Mouse (Mus musculus): ENCODE results near the gene Zranb1.
A peak's percentile ranks its signal among the peaks of the same experiment; 100 is the strongest.

Zranb1 gene

DNA sequence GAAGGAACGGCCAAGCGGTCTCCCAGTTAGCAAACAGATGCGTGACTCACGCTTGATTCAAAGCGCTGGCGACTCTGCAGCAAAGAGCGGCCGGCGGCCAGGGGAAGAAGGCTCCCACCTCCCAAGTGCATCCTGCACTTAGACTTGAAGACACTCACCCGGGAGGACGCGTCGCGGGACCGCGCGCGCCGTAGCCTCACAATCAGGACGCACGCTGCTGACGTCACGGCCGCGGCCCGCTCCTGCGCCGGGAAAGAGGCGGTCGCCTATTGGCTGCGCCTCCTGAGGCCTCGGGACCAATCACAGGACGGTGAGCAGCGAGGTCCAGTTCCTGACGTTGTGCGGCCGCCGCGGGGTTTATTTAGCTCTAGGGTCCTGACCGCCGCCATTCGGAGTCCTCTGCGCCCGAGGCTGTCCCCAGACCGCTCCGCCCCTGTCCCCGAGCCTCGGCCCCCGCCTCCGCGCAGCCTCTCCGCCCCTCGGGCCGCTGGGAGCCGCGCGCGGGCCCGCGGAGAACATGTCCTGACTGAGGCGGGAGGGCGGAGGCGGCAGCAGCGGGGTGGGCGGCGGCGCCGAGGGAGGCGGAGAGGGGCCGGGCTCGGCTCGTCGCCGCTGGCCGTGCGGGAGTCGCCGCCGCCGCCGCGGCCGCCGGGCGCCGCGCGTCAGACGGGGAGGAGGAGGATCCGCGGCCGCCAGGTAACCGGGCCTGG lies at the start of gene Zranb1:
Gene Zranb1, plus strand, starts transcription at position 293 of the 710 bp plus-strand sequence.
- ATAC-seq (ENCODE audit: insufficient number of reproducible peaks, low FRiP score, low TSS enrichment): peak; percentile 100

DNA sequence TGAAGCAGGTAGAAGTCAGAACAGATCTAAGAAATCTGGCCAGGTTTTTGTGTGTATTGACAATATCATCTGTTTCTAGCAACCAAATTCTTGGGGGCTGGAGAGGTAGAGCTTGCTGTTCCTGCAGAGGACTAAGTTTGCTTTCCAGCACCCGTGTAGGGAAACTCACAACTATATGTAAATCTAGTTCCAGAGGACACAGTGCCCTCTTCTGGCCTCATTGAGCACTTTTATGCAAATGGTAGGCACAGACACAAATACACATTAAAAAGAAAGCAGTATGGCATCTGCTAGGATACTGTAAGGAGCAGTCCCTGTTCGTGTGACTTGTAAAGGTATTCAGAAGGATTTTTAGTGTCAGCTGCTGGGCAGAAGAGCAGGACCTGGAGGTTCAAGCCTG lies 48.6 kb upstream of the Zranb1 start:
- ATAC-seq (ENCODE audit: insufficient number of reproducible peaks, low FRiP score, low TSS enrichment): no peak

- no peak for ATAC-seq (ENCODE audit: insufficient number of reproducible peaks, low FRiP score, low TSS enrichment)
Observed at GRCm38 (mm10) chr7:132884031-132884430, 46.9 kb upstream of the Zranb1 start.

DNA sequence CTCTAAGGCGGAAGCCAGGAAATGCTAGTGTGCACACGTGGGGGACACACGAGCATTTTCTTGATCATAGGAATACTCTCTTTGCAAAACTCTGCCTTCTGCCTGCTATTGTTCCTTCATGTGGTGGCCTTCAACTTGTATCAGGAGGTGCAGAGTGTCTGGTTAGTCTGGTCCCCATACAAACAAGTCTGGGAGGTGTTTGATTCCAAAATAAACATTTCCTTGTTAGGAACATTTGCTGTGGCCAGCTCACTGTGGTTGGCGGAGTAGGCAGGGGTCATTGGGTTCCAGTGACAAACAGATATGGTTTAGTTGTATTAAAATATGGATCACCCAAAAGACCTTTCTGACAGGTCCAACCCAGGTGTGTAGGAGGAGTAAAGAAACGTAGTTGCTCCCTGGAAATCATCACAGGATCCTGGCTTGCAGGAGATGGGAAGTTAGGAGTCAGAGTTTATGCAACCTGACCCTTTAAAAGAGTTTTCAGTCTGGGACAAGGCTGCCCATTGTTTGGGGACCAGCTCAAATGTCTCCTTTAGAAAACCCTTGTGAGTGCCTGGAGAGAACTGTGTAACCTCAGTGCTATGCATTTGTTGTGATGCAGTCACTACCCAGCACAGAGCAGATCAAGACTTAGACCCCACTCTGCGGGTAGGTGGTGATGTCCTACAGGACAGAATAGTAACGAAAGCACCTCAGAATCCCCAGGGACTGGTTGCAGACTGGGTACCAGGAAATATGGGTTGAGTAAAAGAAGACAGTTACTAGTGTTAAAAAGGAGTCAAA lies 43.7 kb upstream of the Zranb1 start:
- no peak for ATAC-seq (ENCODE audit: insufficient number of reproducible peaks, low FRiP score, low TSS enrichment)

DNA sequence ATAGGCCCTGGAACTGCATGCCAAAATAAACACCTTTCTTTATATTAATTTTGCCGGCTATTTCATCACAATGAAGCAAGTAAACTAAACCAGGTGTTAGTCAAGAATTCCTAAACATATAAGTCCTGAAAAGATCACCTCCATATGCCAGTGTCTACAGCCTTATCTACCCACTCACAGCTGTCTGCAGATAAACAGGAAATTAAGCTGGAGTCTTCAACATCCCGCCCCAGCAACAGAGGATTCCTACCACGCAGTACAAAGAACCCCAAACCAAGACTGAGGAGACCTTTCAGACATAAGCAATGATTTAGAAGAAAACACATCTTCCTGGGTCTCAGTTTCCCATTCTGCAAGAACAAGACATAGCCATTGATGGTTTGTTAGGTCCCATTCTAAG lies 42.9 kb upstream of the Zranb1 start:
- no peak for ATAC-seq (ENCODE audit: insufficient number of reproducible peaks, low FRiP score, low TSS enrichment)

DNA sequence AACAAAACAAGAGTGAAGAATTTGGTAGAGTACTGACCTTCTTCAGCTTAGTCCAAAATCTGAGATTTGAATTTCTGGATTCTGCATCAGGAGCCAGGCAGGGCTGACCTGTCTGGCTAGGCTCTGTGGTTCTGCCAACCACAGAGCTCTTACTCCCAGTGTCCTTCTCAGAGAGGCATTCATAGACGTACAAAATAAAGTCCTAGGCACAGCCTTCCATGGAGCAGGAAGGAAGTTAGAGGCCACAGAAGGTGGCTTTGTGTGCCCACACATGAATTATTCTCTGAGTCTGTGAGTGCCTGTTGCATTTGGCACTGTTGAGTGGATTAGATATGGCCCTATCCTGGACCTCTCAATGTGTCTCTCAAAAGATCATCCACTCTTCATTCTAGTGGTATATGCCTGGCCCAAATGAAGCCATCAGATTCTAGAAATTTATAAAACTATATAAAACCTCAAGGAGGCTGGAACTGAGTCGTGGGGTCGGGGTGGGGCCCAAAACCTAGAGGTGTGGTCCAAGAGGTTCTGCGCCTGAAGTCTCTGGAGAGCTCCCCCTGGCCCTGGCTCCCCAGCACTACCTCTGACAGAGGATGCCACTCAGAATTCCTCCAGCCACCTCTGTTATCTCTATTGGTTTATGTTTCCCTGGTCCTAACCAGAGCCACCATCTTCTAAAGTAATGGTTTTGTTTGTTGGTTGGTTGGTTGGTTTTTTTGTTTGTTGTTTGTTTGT lies 42.3 kb upstream of the Zranb1 start:
- no peak for ATAC-seq (ENCODE audit: insufficient number of reproducible peaks, low FRiP score, low TSS enrichment)

DNA sequence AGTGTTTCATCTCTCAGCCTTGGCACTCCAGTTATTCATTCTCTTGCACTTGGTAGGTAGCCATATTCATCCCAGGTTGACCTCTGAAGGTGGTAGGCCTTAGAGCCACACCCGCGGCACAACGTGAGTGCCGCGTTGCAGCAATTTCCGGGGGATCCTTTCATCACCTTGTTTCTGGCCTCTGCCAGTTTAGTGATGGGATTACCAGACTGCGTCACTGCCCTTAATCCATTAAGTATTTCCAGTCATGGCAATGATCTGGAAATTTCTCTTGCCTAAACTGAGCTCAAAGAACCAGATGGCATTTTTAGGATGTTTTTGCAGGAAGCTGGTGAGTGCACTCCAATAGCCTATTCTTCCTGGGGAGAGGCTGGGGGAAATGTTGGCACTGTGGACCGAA lies 41.3 kb upstream of the Zranb1 start:
- ATAC-seq (ENCODE audit: insufficient number of reproducible peaks, low FRiP score, low TSS enrichment): no peak

GRCm38 (mm10) chr7:132890201-132890600 lies 40.7 kb upstream of the Zranb1 start:
- no peak for ATAC-seq (ENCODE audit: insufficient number of reproducible peaks, low FRiP score, low TSS enrichment)

DNA sequence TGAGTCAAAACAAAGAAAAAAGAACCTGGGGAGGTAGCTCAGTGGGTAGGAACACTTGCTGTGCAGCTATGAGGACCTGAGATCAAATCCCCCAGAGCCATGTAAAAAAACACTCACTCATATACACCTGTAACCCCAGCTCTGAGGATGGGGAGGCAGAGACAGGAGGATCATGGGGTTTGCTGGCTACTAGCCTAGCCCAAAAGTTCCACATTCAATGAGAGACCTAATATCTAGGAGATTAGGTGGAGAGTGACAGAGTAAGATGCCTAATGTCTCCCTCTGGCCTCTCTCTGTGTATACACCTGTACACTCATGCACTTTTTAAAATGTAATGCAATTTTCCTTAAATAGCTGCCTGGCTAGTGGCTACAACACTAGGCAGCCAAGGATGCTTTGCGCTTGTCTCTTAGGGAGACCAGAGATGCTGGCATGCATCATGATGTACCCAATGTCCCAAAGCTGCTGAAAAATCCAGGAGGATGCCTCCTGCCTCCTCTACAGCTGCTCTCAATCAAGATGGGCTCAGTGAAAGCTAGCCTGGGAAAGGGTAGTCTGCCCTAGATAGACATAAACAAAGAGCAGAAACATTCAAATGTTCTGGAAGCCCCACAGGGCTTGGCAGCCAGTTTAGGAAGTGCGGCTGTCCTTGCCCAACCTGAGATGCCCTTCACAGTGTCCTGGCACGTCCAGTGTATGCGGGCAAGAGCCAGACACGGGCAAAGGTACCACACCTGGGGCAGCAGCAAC lies 39.2 kb upstream of the Zranb1 start:
- ATAC-seq (ENCODE audit: insufficient number of reproducible peaks, low FRiP score, low TSS enrichment): peak; percentile 66

DNA sequence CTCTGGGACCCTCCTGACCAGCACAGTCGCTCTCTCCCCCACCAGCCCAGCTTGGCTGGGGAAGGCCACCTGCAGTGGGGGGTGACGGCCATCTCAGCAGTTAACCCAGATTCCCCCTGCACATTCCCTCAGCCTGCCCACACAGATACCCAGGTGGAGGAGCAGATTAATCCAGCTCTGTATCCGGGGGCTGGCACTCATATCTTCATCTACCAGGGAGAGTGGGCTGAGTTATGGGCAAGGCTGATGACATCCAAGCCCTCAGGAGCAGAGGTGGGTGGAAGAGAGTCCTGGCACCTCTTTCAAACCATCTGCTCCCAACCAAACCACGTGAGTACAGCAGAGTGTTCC lies 38.7 kb upstream of the Zranb1 start:
- peak; percentile 89 for ATAC-seq (ENCODE audit: insufficient number of reproducible peaks, low FRiP score, low TSS enrichment)

GRCm38 (mm10) chr7:132892806-132893205 lies 38.1 kb upstream of the Zranb1 start:
- ATAC-seq (ENCODE audit: insufficient number of reproducible peaks, low FRiP score, low TSS enrichment): no peak

DNA sequence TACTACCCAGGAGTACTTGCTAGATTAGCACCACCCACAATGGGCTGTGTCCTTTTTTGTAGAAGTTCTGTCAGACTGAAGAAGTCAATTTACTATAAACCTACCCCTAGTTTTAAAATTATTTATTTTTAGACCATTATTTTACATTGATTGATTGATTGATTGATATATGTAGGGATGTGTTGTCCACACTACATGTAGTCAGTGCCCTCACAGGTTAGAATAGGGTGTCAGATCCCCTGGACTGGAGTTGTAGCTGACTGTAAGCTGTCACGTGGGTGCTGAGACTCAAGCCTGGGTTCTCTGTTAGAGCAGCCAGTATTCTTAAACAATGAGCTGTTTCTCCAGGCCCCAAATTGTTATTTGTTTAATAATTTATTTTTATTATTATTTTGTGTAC lies 37.6 kb upstream of the Zranb1 start:
- ATAC-seq (ENCODE audit: insufficient number of reproducible peaks, low FRiP score, low TSS enrichment): no peak

DNA sequence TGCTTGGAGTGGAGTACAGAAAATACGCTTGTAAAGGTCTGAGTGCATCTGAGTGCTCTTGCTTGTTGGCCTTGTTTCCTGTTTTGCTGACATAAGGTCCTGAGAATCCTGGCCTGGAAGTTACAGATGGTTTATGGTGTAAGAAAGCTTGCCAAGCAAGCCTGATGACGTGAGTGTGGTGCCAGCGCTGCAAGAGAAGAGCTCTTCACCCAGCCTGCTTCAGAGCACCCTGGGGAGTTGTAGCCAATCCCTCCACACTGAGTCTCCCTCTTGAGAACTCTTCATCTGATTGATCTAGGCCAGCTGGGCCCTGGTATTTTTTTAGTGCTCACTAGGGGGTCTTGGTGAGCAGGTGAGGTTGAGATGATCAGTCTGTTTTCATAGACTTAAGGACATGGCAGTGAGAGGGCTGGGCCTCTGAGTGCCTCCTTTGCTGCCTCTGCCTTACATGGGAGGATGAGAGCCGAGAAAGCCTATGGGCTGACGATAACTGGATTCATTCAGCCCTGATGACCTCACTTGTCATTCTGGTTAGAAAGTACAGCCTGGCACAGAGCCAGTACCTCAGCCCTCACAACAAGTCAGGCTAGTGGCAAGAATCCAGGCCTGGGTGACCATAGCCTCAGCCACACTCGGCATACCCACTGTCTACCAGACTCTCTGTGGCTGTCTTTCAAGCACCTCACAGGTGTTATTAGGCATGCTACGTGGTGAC lies 35.9 kb upstream of the Zranb1 start:
- ATAC-seq (ENCODE audit: insufficient number of reproducible peaks, low FRiP score, low TSS enrichment): 0 out of 2 replicates have a peak, but pooled peaks have one; percentile 11

DNA sequence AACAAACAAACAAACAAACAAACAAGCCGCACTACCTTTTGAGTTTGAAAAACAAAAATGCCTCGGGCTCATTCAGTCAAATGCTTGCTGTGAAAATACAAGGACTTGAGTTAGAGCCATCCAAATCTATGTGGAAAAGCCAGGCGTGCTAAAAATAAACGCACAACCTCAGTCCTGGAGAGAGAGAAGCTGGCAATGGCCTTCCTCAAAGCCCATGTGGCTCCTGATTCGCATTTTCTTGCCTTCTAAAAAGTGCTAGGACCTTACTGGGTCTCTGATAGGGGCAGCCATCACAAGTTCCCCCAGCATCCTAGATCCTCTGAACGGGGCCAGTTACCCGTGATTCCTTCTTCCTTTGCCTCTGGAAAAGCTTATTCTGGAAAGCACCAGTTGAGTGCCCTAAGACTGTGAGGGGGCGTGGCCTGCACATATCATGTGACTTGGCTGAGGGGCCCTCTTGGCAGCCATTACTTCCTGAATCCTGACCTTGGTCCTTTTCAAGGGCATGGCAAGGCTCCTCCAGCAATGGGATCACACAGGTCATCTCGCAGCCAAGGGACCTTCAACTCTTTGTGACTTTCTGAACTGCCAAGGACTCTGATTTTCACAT lies 34.6 kb upstream of the Zranb1 start:
- ATAC-seq (ENCODE audit: insufficient number of reproducible peaks, low FRiP score, low TSS enrichment): no peak

DNA sequence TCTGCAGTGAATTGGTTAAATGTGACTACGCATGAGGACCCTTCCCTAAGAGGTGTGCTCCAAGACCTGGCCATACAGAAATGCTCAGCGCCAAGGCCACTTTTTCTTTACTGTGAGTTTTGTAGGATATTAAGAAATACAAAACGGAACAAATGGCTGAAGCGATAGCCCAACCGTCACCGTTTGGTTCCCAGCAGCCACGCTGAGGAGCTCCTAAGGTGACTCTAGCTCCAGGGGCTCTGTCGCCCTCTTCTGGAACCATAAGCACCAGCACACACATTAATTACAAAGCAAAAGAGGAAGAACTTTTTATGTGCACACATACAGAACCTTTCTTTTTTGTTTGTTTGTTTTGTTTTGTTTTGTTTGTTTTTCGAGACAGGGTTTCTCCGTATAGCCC lies 33.7 kb upstream of the Zranb1 start:
- ATAC-seq (ENCODE audit: insufficient number of reproducible peaks, low FRiP score, low TSS enrichment): no peak

DNA sequence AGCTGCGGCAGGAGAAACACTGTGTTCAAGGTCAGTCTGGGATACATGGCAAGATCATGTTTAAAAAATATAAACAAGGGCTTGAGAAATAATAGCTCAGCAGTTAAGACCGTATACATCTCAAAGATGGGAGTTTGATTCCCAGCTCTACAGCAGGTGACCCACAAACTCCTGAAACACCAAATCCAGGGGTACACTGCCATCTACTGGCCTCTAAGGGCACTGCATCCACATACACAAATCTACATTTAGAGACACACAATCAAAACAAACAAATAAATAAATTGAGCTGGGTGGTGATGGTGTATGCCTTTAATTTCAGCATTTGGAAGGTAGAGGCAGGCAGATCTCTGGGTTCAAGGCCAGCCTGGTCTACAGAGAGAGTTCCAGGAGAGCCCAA lies 32.7 kb upstream of the Zranb1 start:
- ATAC-seq (ENCODE audit: insufficient number of reproducible peaks, low FRiP score, low TSS enrichment): no peak

DNA sequence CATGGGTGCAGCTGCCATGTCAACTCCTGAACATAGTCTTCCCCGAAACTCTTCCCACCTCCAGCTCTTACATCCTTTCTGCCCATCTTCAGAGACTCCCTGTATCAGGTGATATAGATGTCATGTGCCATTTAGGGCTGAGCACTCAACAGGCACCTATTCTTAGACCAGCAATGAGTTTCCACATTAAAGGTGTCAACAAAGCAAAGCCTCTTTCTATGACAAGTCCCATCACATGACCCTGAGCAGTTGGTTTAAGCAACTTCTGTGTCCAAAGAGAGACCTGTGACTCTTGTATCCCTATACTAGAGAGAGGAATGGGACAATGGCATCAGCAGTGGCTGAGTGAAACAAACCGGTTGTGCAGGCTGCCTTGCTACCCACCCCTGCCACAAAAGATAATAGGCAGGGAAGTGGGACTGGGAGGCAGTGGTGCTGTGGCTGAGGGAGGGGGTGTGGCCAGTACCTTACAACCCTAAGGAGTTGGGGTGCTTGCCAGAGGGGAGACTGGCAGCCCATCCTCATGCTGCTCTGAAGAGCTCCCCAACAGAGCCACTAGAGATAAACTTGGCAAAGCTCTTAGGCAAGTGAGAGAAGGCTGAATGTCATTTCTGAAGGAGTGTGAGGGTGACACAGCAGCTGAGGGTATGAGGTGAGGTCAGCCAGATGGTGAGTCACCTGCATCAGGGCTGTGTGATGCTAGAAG lies 30.0 kb upstream of the Zranb1 start:
- no peak for ATAC-seq (ENCODE audit: insufficient number of reproducible peaks, low FRiP score, low TSS enrichment)

- ATAC-seq (ENCODE audit: insufficient number of reproducible peaks, low FRiP score, low TSS enrichment): no peak
Observed at GRCm38 (mm10) chr7:132903796-132904195, 27.1 kb upstream of the Zranb1 start.

DNA sequence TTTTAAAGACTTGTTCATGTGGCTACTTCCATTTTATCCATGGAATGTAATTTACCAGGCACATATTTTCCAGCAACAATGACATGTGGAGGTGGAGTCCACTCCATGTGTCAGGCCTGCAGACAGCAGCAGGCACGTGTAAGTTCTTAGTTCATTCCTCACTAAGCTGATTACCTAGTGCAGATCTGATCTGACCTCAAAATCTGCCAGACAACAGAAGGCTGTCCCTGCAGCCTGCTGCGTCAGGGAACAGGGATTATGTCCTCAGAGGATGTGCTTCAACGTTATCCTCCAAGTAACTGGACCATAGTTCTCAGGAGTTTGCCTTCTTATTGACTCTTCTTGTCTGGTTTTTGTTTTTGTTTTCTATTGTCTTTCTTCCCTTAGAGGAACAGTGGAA lies 9.0 kb upstream of the Zranb1 start:
- ATAC-seq (ENCODE audit: insufficient number of reproducible peaks, low FRiP score, low TSS enrichment): no peak
